Mouse (Mus musculus) cortical plate, adult 2 months (tissue): ENCODE measurements around the gene Syn2.

Source experiments
- CTCF ChIP-seq: fragments of 200-500 bp; IDR thresholded peaks from 2 replicates; pipeline ENCODE4 v1.5.1; 2011; ENCODE audit warnings: mild to moderate bottlenecking, control low read depth, low read length; ENCODE audit not compliant: insufficient read depth; ENCODE audit errors: extremely low read depth
- POLR2A ChIP-seq: fragments of 200-500 bp; IDR thresholded peaks from 2 replicates; pipeline ENCODE4 v1.6.1; 2011; ENCODE audit warnings: mild to moderate bottlenecking, low read length, control low read depth; ENCODE audit not compliant: insufficient read depth; ENCODE audit errors: extremely low read depth

- TF ChIP-seq CTCF (no peak), POLR2A (no peak)
Observed at GRCm38 (mm10) chr6:115200753-115201152, 66.1 kb downstream of the Syn2 start.
